Mouse (Mus musculus): ENCODE measurements at regions not wholly inside any gene's neighbourhood (a gene's known extent, or its start where the extent isn't known, plus 50 kb on each side); places are given as distances from the start of the nearest gene placed in this dataset.

GRCm38 (mm10) chr12:44045806-44046205 lies 164.3 kb downstream of the Dnajb9 start:
- no peak for TF ChIP-seq POLR2A (IDR thresholded peaks at IDR 0.05; ENCODE audit: insufficient read depth, low read depth, low read length)
- TF ChIP-seq CTCF (IDR thresholded peaks at IDR 0.05; ENCODE audit: insufficient read depth, low read depth, low read length), result no peak
